Mouse (Mus musculus): ENCODE measurements around the gene Aldh3b2. TPM values are rescaled to one million over a fixed set of nuclear protein-coding genes. Genes with fewer than 3 reads are reported as not detected.

The Aldh3b2 gene
- polyA plus RNA-seq, 1 experiment from 2014 or later = 0.70 TPM

DNA sequence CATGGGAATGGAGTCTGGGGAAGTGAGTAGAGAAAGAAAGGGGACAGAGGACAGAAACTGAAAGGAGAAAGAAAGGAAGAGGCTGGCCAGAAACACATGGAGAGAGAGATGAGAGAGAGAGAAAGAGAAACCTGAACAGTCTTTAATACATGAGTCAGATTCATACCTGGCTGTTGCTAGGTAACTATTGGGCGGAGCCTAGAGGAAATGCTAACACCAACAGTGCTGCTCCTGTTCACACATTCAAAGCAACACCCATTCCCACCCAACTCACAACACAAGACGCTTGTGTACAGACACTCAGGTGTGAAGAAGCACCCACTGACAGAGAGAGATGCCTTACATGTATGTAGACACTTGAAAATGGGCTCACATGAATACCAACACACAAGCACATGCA, 3.7 kb downstream of the Aldh3b2 start:
- H3K9ac ChIP-seq = no peak overlapping the region
- no peak overlapping the region for H3K4me3 ChIP-seq (replicated peaks)
- 91% methylated on average over 2 of the region's 2 CpGs for WGBS
- H3K9me3 ChIP-seq = no peaks in the 10 kb centered on the region
- H3K4me1 ChIP-seq = no peaks in the 10 kb centered on the region
- H3K27me3 ChIP-seq = no peaks in the 10 kb centered on the region
- no peak overlapping the region for H3K27ac ChIP-seq
- no peaks in the 10 kb centered on the region for H3K36me3 ChIP-seq (replicated peaks)
- no peak for ATAC-seq (ENCODE audit: low FRiP score)
- H3K4me2 ChIP-seq = no peak overlapping the region

DNA sequence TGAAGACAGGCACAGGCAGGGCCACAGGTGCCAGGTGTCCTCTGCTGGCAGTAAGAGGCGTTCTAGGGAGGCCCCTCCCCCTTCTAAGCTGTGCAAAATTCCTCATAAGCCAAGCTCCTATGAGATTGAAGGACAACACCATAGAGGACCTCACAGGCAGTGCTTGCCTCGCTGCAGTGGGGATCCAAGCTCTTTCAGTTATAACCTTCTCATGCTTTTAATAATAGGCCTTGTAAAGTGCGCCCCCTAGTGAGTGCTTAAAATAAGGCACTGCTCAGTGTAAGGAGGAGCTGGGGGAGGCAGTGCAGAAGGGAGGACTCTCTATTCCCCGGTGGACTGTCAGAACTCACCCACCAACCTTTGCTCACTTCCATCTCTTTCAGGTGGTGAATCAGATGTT, 8.2 kb downstream of the Aldh3b2 start:
- 16% methylated on average over 4 of the region's 4 CpGs for WGBS
- Histone ChIP-seq H3K4me1 (peaks cover 14% of the 10 kb centered on the region), H3K27ac (no peak overlapping the region)

DNA sequence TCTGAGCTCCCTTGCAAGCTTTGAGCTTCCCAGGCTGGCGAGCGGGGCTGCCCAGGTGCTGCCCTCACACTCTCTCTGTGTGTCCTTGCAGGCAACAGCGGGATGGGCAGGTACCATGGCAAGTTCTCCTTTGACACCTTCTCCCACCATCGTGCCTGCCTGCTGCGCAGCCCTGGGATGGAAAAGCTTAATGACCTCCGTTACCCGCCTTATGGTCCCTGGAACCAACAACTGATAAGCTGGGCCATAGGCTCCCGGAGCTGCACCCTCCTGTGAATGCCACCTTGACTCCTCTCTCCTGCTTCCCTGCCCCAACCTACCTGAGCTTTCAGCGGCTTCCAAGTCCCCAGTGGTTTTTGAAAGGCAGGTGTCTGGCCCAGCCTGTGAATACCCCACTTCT, 8.8 kb downstream of the Aldh3b2 start:
- no peak overlapping the region for H3K4me3 ChIP-seq (replicated peaks)
- no peaks in the 10 kb centered on the region for H3K9me3 ChIP-seq
- H3K27ac ChIP-seq = no peak overlapping the region
- no peaks in the 10 kb centered on the region for H3K36me3 ChIP-seq (replicated peaks)
- ATAC-seq (ENCODE audit: low FRiP score) = no peak
- 79% methylated on average over 9 of the region's 9 CpGs for WGBS
- no peaks in the 10 kb centered on the region for H3K27me3 ChIP-seq
- peaks cover 17% of the 10 kb centered on the region for H3K4me1 ChIP-seq
- no peak overlapping the region for H3K4me2 ChIP-seq
- H3K9ac ChIP-seq = no peak overlapping the region

More for the DNA sequence above, 8.2 kb downstream of the Aldh3b2 start:
- Histone ChIP-seq H3K36me3 (replicated peaks) (no peaks in the 10 kb centered on the region), H3K4me3 (replicated peaks) (no peak overlapping the region), H3K9ac (no peak overlapping the region), H3K9me3 (no peaks in the 10 kb centered on the region), H3K4me2 (no peak overlapping the region), H3K27me3 (no peaks in the 10 kb centered on the region)
- peak; percentile 68 for ATAC-seq (ENCODE audit: low FRiP score)

DNA sequence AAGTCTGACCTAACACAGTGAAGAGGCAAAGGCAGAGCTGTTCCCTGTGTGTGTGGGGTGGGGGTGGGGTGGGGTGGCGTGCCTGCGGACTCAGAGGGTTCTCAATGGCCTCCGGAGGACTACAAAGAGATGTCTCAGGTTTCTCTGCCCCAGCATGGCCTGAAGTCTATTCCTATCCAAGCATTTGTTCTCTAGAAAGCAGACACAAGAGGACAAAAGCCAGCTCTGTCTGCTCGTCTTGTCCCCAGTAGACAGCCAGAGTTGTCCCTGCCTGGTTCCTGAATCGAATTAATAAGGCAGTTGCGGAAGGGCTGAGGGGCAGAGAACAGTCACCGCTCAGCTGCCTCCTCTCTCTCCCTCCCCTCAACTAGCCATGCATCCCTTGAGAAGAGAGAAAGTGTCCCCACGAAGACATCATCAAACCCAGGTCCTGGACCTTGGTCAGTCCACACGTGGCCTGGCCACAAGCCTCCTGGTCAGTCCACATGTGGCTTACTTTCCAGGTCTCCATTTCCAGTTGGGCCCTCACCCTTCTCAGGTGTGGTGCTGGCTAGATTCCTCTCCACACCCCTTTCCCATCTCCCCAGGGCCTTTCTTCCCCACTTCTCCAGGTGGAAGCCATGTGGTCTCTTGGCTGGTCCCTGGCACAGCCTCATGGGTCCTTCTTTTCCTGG, 11.5 kb downstream of the Aldh3b2 start:
- H3K9ac ChIP-seq = no peak overlapping the region
- H3K4me2 ChIP-seq = no peak overlapping the region
- ATAC-seq (ENCODE audit: low FRiP score) = no peak
- H3K4me3 ChIP-seq (replicated peaks) = no peak overlapping the region
- peaks cover 17% of the 10 kb centered on the region for H3K4me1 ChIP-seq
- no peaks in the 10 kb centered on the region for H3K27me3 ChIP-seq
- H3K36me3 ChIP-seq (replicated peaks) = no peaks in the 10 kb centered on the region
- WGBS = 36% methylated on average over 9 of the region's 9 CpGs
- peaks cover 3% of the 10 kb centered on the region; the same call in 1 of the 2 replicates for H3K9me3 ChIP-seq
- H3K27ac ChIP-seq = no peak overlapping the region

DNA sequence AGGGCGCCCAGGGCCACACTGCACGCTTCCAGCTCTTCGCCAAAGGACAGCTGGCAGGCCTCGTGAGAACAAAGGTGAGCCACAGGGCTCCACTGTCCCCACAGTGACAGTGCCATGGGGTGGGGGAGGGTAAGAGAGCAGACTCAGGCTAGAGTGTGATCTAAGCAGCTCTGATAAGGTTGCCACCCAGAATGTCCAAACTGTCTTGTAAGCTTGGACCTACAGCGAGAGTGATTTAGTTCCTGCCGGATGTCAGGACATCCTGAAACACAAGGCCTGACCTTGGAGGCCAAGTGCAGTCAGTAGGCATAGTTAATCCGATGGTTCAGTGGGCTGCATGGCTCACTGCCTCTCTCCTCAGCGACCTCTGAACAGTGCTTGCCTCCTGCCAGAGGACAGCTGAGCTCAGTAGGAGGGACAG, 13.1 kb downstream of the Aldh3b2 start:
- WGBS = 29% methylated on average over 8 of the region's 8 CpGs
- H3K36me3 ChIP-seq (replicated peaks) = no peaks in the 10 kb centered on the region
- no peak overlapping the region for H3K4me3 ChIP-seq (replicated peaks)
- no peak overlapping the region for H3K4me2 ChIP-seq
- H3K27me3 ChIP-seq = no peaks in the 10 kb centered on the region
- peaks cover 17% of the 10 kb centered on the region for H3K4me1 ChIP-seq
- H3K9ac ChIP-seq = no peak overlapping the region
- H3K9me3 ChIP-seq = peaks cover 6% of the 10 kb centered on the region; the same call in 1 of the 2 replicates
- no peak overlapping the region for H3K27ac ChIP-seq
- no peak for ATAC-seq (ENCODE audit: low FRiP score)

DNA sequence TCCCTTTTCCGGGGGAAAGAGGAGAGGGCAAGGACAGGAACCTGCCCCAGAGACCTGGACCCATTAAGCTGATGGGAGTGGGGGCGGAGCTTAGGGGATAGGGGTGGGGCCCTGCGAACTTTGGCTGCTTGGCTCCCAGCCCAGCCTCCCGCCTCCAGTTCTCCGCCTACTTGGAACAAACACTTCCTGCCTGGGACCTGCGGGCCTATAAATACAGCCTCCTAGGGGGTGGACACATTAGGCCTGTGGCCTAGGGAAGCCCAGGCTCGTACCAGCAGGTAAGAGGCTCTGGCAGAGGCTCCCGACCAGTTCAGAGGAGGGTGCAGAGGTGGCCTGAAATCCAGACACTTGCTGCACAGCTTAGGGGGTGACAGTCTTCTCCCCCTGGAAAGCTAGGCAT, 14.2 kb downstream of the Aldh3b2 start, which contains the start of gene Acy3:
Acy3 (plus strand) TSS at position 237 of the 400 bp plus-strand sequence.
- no peak within 1 kb of the TSS for H3K9ac ChIP-seq
- ATAC-seq (ENCODE audit: low FRiP score) = no peak
- 22% methylated on average over 8 of the region's 8 CpGs for WGBS
- H3K27me3 ChIP-seq = no peaks in the 10 kb centered on the region
- no peak within 1 kb of the TSS for H3K4me3 ChIP-seq (replicated peaks)
- no peak within 1 kb of the TSS for H3K4me2 ChIP-seq
- H3K27ac ChIP-seq = no peak within 1 kb of the TSS
- no peaks in the 10 kb centered on the region for H3K36me3 ChIP-seq (replicated peaks)
- peaks cover 17% of the 10 kb centered on the region for H3K4me1 ChIP-seq
- H3K9me3 ChIP-seq = peaks cover 6% of the 10 kb centered on the region; the same call in 1 of the 2 replicates

DNA sequence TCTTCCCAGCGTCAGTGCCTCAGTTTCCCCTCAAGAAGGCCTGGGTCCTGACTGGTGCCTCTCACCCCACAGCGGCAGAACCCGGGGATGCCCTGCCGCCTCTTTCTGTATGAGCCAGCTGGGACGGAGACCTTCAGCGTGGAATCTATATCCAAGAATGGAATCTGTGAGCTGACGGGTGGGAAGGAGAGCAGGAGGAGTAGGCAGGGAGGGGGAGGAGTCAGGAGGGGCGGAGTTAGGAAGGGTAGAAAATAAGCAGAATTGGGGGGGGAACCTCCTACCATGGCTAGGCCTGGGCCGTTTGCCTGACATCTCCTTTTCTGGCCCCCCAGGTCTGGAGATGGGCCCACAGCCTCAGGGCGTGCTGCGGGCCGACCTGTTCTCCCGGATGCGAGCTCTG, 15.9 kb downstream of the Aldh3b2 start:
- H3K27ac ChIP-seq = no peak overlapping the region
- H3K27me3 ChIP-seq = peaks cover 6% of the 10 kb centered on the region; the same call in 1 of the 2 replicates
- no peak for ATAC-seq (ENCODE audit: low FRiP score)
- peaks cover 6% of the 10 kb centered on the region; the same call in 1 of the 2 replicates for H3K9me3 ChIP-seq
- no peak overlapping the region for H3K9ac ChIP-seq
- no peak overlapping the region for H3K4me3 ChIP-seq (replicated peaks)
- peaks cover 17% of the 10 kb centered on the region for H3K4me1 ChIP-seq
- 92% methylated on average over 14 of the region's 14 CpGs for WGBS
- H3K36me3 ChIP-seq (replicated peaks) = no peaks in the 10 kb centered on the region
- H3K4me2 ChIP-seq = no peak overlapping the region

DNA sequence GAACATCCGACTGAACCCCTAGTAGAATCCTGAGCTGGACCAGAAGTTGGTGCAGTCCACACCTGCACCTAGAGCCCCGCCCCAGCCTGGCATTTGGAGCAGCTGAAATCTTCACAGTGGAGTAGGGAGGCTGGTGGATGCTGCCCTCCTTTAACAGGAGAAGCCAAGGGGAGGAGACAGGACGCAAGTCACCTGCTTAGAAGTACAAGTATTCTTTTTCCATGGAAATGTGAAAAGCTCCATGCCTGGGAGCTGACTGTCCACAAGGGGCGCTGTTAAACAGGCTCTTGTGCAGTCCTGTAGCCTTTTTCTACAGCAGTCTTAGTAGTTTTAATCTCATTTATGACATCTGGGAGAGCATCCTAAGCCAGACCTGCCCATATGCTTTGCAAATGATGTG, 16.6 kb downstream of the Aldh3b2 start:
- H3K9ac ChIP-seq = no peak overlapping the region
- peaks cover 6% of the 10 kb centered on the region; the same call in 1 of the 2 replicates for H3K27me3 ChIP-seq
- 87% methylated on average over 4 of the region's 4 CpGs for WGBS
- no peak overlapping the region for H3K4me3 ChIP-seq (replicated peaks)
- peaks cover 6% of the 10 kb centered on the region; the same call in 1 of the 2 replicates for H3K9me3 ChIP-seq
- no peak overlapping the region for H3K4me2 ChIP-seq
- ATAC-seq (ENCODE audit: low FRiP score) = no peak
- H3K27ac ChIP-seq = no peak overlapping the region
- no peaks in the 10 kb centered on the region for H3K36me3 ChIP-seq (replicated peaks)
- H3K4me1 ChIP-seq = peaks cover 11% of the 10 kb centered on the region

DNA sequence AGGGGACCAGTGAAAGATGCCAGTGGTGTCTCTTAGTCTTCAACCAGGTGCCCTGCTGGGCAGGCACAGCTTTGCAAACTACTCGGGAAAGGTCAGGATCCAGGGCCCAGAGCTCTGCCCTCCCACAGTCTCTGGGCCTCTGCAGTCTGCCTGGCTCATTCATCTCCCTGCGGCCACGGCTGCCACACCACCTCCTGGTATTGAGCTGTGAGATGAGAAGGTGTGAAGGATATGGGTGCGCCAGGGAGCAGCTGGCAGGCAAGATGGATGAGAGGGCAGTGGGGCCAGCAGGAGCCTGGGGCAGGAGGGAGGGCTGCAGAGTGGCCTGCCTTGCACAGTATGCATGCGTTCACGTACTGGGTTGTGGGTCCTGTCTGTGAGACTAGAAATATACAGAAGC, 18.7 kb downstream of the Aldh3b2 start:
- Histone ChIP-seq H3K27ac (no peak overlapping the region), H3K9me3 (peaks cover 6% of the 10 kb centered on the region; the same call in 1 of the 2 replicates), H3K4me2 (no peak overlapping the region), H3K4me1 (no peaks in the 10 kb centered on the region; the same call in 1 of the 2 replicates), H3K27me3 (peaks cover 6% of the 10 kb centered on the region; the same call in 1 of the 2 replicates), H3K9ac (no peak overlapping the region), H3K36me3 (replicated peaks) (no peaks in the 10 kb centered on the region), H3K4me3 (replicated peaks) (no peak overlapping the region)
- 71% methylated on average over 6 of the region's 6 CpGs for WGBS
- no peak for ATAC-seq (ENCODE audit: low FRiP score)

DNA sequence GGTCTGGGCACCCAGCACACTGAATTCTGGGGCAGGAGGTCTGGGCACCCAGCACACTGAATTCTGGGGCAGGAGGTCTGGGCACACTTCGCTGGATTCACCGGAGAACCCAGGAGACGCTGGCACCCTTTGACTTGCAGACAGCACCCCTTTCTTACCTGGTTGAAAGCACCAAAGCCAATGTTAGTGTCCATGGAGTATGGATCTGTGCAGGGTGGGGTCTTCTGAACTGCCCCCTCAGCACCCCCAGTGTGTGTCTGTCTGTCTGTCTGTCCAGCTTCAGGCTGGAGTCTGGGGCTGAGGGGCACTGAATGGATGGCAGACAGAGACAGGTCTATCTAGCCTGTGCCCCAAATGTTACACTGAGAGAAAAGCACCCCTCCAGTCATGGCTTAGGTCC, 19.4 kb downstream of the Aldh3b2 start:
- Histone ChIP-seq H3K36me3 (replicated peaks) (no peaks in the 10 kb centered on the region), H3K27ac (no peak overlapping the region), H3K4me1 (no peaks in the 10 kb centered on the region; the same call in 1 of the 2 replicates), H3K9me3 (peaks cover 6% of the 10 kb centered on the region; the same call in 1 of the 2 replicates), H3K4me2 (no peak overlapping the region), H3K4me3 (replicated peaks) (no peak overlapping the region), H3K27me3 (peaks cover 6% of the 10 kb centered on the region; the same call in 1 of the 2 replicates), H3K9ac (no peak overlapping the region)
- WGBS = 95% methylated on average over 3 of the region's 3 CpGs
- ATAC-seq (ENCODE audit: low FRiP score) = no peak

DNA sequence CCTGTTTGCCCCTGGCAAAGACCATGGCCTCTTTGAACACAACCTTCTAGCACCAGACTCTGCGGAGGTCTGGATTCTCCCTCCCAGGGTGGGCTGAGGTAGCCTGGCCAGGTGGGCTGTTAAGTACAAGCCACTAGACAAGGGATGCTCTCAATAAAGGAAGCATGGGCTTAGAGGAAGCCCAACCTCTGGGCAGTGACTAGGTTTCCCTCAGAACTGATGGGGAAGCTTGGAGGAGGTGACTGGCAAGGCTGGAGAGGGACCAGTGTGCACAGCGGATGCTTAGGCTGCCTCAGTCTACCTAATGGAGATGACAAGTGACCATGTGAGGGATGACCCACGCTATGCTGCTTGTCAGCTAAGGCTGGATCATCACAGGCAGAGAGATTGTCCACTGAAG, 19.8 kb downstream of the Aldh3b2 start:
- WGBS = 81% methylated on average over 3 of the region's 3 CpGs
- H3K4me2 ChIP-seq = no peak overlapping the region
- no peak overlapping the region for H3K4me3 ChIP-seq (replicated peaks)
- ATAC-seq (ENCODE audit: low FRiP score) = no peak
- peaks cover 6% of the 10 kb centered on the region; the same call in 1 of the 2 replicates for H3K9me3 ChIP-seq
- no peaks in the 10 kb centered on the region; the same call in 1 of the 2 replicates for H3K4me1 ChIP-seq
- no peaks in the 10 kb centered on the region for H3K36me3 ChIP-seq (replicated peaks)
- H3K9ac ChIP-seq = no peak overlapping the region
- H3K27ac ChIP-seq = no peak overlapping the region
- peaks cover 6% of the 10 kb centered on the region; the same call in 1 of the 2 replicates for H3K27me3 ChIP-seq

DNA sequence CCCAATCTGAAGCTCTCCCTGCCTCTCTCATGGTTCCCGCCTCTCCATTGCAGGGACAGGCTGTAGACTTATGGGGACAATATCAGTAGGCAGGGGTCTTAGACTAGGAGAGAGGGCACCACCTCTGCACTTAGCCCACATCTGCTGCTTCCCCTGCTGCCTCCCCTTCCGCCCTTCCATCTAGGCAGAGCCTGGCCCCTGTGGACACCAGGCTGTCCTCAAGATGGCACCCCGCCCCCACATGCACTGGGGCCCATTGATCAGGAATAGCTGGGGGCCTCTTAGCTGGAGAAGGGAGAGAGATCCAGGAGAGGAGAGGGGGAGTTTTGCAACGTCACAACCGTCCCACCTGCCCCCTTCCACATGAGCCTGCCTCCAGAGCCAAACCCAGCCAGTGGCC, 20.3 kb downstream of the Aldh3b2 start, which contains the start of gene Tbx10:
Tbx10 (plus strand) TSS at position 337 of the 400 bp plus-strand sequence.
- Histone ChIP-seq H3K9ac (no peak within 1 kb of the TSS), H3K4me1 (no peaks in the 10 kb centered on the region; the same call in 1 of the 2 replicates), H3K4me3 (replicated peaks) (no peak within 1 kb of the TSS), H3K9me3 (peaks cover 6% of the 10 kb centered on the region; the same call in 1 of the 2 replicates), H3K27ac (no peak within 1 kb of the TSS), H3K36me3 (replicated peaks) (no peaks in the 10 kb centered on the region), H3K27me3 (peaks cover 9% of the 10 kb centered on the region), H3K4me2 (no peak within 1 kb of the TSS)
- ATAC-seq (ENCODE audit: low FRiP score) = no peak
- WGBS = 69% methylated on average over 5 of the region's 5 CpGs

DNA sequence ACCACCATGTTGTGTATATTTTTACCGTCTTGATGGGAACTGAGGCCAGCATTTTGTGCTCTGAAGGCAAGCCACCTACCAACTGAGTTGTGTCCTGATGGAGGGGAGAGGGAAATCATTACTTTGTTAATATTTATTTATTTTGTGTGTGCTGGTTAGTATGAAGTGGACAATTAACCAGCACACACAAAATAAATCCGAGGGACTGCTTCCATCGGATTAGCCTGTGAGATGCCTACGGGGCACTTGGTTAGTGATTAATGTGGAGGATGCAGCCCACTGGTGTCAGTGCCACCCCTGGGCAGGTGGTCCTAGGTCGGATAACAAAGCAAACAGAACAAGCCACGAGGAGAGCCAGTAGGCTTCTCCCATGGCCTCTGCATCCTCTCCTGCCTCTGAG, 22.8 kb downstream of the Aldh3b2 start:
- Histone ChIP-seq H3K27me3 (peaks cover 9% of the 10 kb centered on the region), H3K9ac (no peak overlapping the region), H3K4me1 (peaks cover 5% of the 10 kb centered on the region), H3K4me3 (replicated peaks) (no peak overlapping the region), H3K4me2 (no peak overlapping the region), H3K36me3 (replicated peaks) (no peaks in the 10 kb centered on the region), H3K9me3 (no peaks in the 10 kb centered on the region), H3K27ac (no peak overlapping the region)
- WGBS = 64% methylated on average over 6 of the region's 6 CpGs
- no peak for ATAC-seq (ENCODE audit: low FRiP score)
